In the genomic region with DNA sequence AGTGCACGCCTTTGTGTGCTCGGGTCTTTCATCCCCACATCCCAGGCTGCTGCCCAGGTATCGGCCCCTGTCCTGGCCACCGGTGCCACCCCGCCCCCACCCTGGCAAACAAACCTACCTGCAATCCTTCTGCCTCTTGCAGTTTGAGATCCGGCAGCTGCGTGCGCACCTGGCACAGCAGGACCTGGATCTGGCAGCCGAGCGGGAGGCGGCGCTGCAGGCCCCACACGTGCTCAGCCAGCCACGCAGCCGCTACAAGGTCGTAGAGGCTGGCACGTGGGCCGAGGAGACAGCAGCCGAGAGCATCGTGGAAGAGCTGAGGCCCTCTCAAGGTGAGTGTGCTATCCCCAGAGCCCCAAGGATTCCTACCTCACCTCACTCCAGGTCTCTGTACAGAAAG, we compare ENCODE assay signal across 8 mouse cellular contexts.
DNase-seq lines count a peak whose midpoint lies in the region; ATAC-seq lines count a peak whose summit lies in the region.

No protein-coding gene starts in this region.

- H3K9me3 ChIP-seq in heart, embryonic 10.5 days, result no peaks in the 10 kb centered on the region
- no peaks in the 10 kb centered on the region for H3K9me3 ChIP-seq in forebrain, embryonic 12.5 days
- no peaks in the 10 kb centered on the region for H3K9me3 ChIP-seq in kidney, embryonic 16.5 days (ENCODE audit: low read length)

- no peak for ATAC-seq in forebrain, embryonic 12.5 days (ENCODE audit: low FRiP score)
- 0 out of 2 replicates have a peak, but pooled peaks have one; percentile 24 for ATAC-seq in kidney, embryonic 16.5 days (ENCODE audit: low FRiP score, low TSS enrichment)

- no peaks in the 10 kb centered on the region for H3K36me3 ChIP-seq in heart, embryonic 10.5 days
- H3K36me3 ChIP-seq in forebrain, embryonic 12.5 days (replicated peaks), result no peaks in the 10 kb centered on the region
- no peaks in the 10 kb centered on the region for H3K36me3 ChIP-seq in kidney, embryonic 16.5 days (ENCODE audit: insufficient read depth, low read length)

- no peak for DNase-seq in heart, embryonic 10.5 days (ENCODE audit: low spot score)
- DNase-seq in heart, adult 9 months (ENCODE audit: low spot score in 2 of 2), result no peak
- peak; percentile 28 for DNase-seq in lung, postnatal 14 days
- DNase-seq in MN1 (ENCODE audit: low spot score), result no peak
- DNase-seq in natural killer cell, adult 2 months (ENCODE audit: low spot score in 2 of 2), result no peak
- DNase-seq in frontal cortex, postnatal 10 days (ENCODE audit: low spot score in 2 of 2), result no peak

- H3K27ac ChIP-seq in heart, embryonic 10.5 days, result peak overlapping the region; percentile 13
- H3K27ac ChIP-seq in forebrain, embryonic 12.5 days, result no peak overlapping the region
- H3K27ac ChIP-seq in kidney, embryonic 16.5 days (ENCODE audit: low read length), result no peak overlapping the region

- H3K4me3 ChIP-seq in heart, embryonic 10.5 days, result peak overlapping the region; percentile 35
- H3K4me3 ChIP-seq in forebrain, embryonic 12.5 days (replicated peaks), result no peak overlapping the region
- no peak overlapping the region for H3K4me3 ChIP-seq in kidney, embryonic 16.5 days (ENCODE audit: low read length)

- WGBS in heart, embryonic 10.5 days, result 13% methylated on average over 20 of the region's 20 CpGs
- 24% methylated on average over 20 of the region's 20 CpGs for WGBS in forebrain, embryonic 12.5 days
- WGBS in kidney, embryonic 16.5 days, result 18% methylated on average over 20 of the region's 20 CpGs

- H3K4me1 ChIP-seq in heart, embryonic 10.5 days, result peaks cover 14% of the 10 kb centered on the region
- H3K4me1 ChIP-seq in forebrain, embryonic 12.5 days, result peaks cover 14% of the 10 kb centered on the region
- no peaks in the 10 kb centered on the region for H3K4me1 ChIP-seq in kidney, embryonic 16.5 days (ENCODE audit: insufficient read depth, low read length)

- peaks cover 40% of the 10 kb centered on the region for H3K27me3 ChIP-seq in heart, embryonic 10.5 days (ENCODE audit: insufficient read depth, poor library complexity, severe bottlenecking)
- peaks cover 13% of the 10 kb centered on the region; the same call in 1 of the 2 replicates for H3K27me3 ChIP-seq in forebrain, embryonic 12.5 days
- H3K27me3 ChIP-seq in kidney, embryonic 16.5 days (ENCODE audit: insufficient read depth, low read length), result 0 out of 2 replicates have a peak, but pooled peaks cover 4% of the 10 kb centered on the region

- H3K9ac ChIP-seq in forebrain, embryonic 12.5 days, result 0 out of 2 replicates have a peak overlapping the region, but pooled peaks have one; percentile 1
- H3K9ac ChIP-seq in kidney, embryonic 16.5 days (replicated peaks; ENCODE audit: low read length), result peak overlapping the region; percentile 42

- H3K4me2 ChIP-seq in forebrain, embryonic 12.5 days, result no peak overlapping the region
- H3K4me2 ChIP-seq in kidney, embryonic 16.5 days (replicated peaks; ENCODE audit: low read depth, low read length), result peak overlapping the region; percentile 39
